Mouse (Mus musculus) kidney, embryonic 14.5 days (tissue): ENCODE measurements around the gene Adh7. TPM values are rescaled to one million over a fixed set of nuclear protein-coding genes. Genes with fewer than 3 reads are reported as not detected.

Source experiments
- ATAC-seq: fragments of 200-750 bp; cut with Nextera tagmentation; 2 replicates; pipeline ENCODE4 v1.8.0; 2017; ENCODE audit warnings: moderate number of reproducible peaks, mild to moderate bottlenecking, moderate TSS enrichment, moderate library complexity; ENCODE audit not compliant: low FRiP score, low TSS enrichment
- H3K27ac ChIP-seq: fragments of 300-500 bp; sonication (generic); 2 replicates; pipeline ENCODE4 v1.5.1; 2014; ENCODE audit warnings: low read depth, mild to moderate bottlenecking, low read length, moderate library complexity, mixed read lengths
- H3K27me3 ChIP-seq: fragments of 300-500 bp; sonication (generic); 2 replicates; pipeline ENCODE4 v1.6.1; 2014; ENCODE audit warnings: mild to moderate bottlenecking, low read length; ENCODE audit not compliant: control insufficient read depth, insufficient read depth
- H3K36me3 ChIP-seq: fragments of 300-500 bp; sonication (generic); 2 replicates; pipeline ENCODE4 v1.6.1; 2014; ENCODE audit warnings: low read length, mixed read lengths; ENCODE audit not compliant: control insufficient read depth, insufficient read depth
- H3K4me1 ChIP-seq: fragments of 300-500 bp; sonication (generic); 2 replicates; pipeline ENCODE4 v1.6.1; 2014; ENCODE audit warnings: low read length, mixed read lengths; ENCODE audit not compliant: control insufficient read depth, insufficient read depth
- H3K4me2 ChIP-seq: fragments of 300-500 bp; sonication (generic); replicated peaks from 2 replicates; pipeline ENCODE4 v1.6.1; 2014; ENCODE audit warnings: low read depth, mild to moderate bottlenecking, low read length
- H3K4me3 ChIP-seq: fragments of 300-500 bp; sonication (generic); 2 replicates; pipeline ENCODE4 v1.5.1; 2014; ENCODE audit warnings: mild to moderate bottlenecking, low read length
- H3K9ac ChIP-seq: fragments of 300-500 bp; sonication (generic); 2 replicates; pipeline ENCODE4 v1.6.1; 2014; ENCODE audit warnings: low read depth, mild to moderate bottlenecking, low read length, moderate library complexity
- H3K9me3 ChIP-seq: fragments of 300-500 bp; sonication (generic); 2 replicates; pipeline ENCODE4 v1.6.1; 2016; ENCODE audit warnings: low read length; ENCODE audit not compliant: control insufficient read depth
- WGBS: fragments of 180-500 bp; shearing (Covaris S2); extraction: QIAGEN DNeasy Blood & Tissue Kit; methylation state at CpG from one replicate; pipeline ENCODE4 v1.1.7; 2014; 5-methylcytosine and 5-hydroxymethylcytosine counted together
- polyA plus RNA-seq: library from polyadenylated mRNA; unstranded; fragments of >200 nt; fragmentation: Nextera tagmentation; extraction: Ambion mirVana; gene quantifications from 2 replicates; pipeline ENCODE4 v1.2.1, GENCODE M21; 2014

Gene Adh7
- polyA plus RNA-seq, 1 experiment from 2014 or later = 0.46 TPM

- Histone ChIP-seq H3K27me3 (no peaks in the 10 kb centered on the region), H3K27ac (no peak overlapping the region), H3K4me2 (no peak overlapping the region), H3K9ac (no peak overlapping the region), H3K36me3 (no peaks in the 10 kb centered on the region), H3K9me3 (no peaks in the 10 kb centered on the region), H3K4me3 (no peak overlapping the region), H3K4me1 (peaks cover 16% of the 10 kb centered on the region; the same call in 1 of the 2 replicates)
- peak; percentile 88 for ATAC-seq
- WGBS = 7% methylated on average over 1 of the region's 1 CpGs
These were observed 52.9 kb downstream of the Adh7 start for GRCm38 (mm10) chr3:138270507-138270906.

- H3K4me2 ChIP-seq = no peak overlapping the region
- no peak for ATAC-seq
- H3K4me3 ChIP-seq = no peak overlapping the region
- H3K9ac ChIP-seq = no peak overlapping the region
- H3K36me3 ChIP-seq = no peaks in the 10 kb centered on the region
- no peak overlapping the region for H3K27ac ChIP-seq
- H3K4me1 ChIP-seq = peaks cover 16% of the 10 kb centered on the region; the same call in 1 of the 2 replicates
- no peaks in the 10 kb centered on the region for H3K27me3 ChIP-seq
- no peaks in the 10 kb centered on the region for H3K9me3 ChIP-seq
- WGBS = 34% methylated on average over 2 of the region's 2 CpGs
These were observed 53.7 kb downstream of the Adh7 start for GRCm38 (mm10) chr3:138271297-138271696.

GRCm38 (mm10) chr3:138273080-138273479 lies 55.5 kb downstream of the Adh7 start:
- no peaks in the 10 kb centered on the region for H3K36me3 ChIP-seq
- H3K4me1 ChIP-seq = peaks cover 24% of the 10 kb centered on the region
- H3K9ac ChIP-seq = no peak overlapping the region

GRCm38 (mm10) chr3:138275100-138275499 lies 57.5 kb downstream of the Adh7 start:
- H3K9me3 ChIP-seq = no peaks in the 10 kb centered on the region
- WGBS = 53% methylated on average over 3 of the region's 3 CpGs
- no peaks in the 10 kb centered on the region for H3K36me3 ChIP-seq

More at GRCm38 (mm10) chr3:138273080-138273479, 55.5 kb downstream of the Adh7 start:
- WGBS = 78% methylated on average over 7 of the region's 7 CpGs
- H3K27ac ChIP-seq = no peak overlapping the region
- no peaks in the 10 kb centered on the region for H3K27me3 ChIP-seq
- no peak overlapping the region for H3K4me3 ChIP-seq
- no peaks in the 10 kb centered on the region for H3K9me3 ChIP-seq
- no peak overlapping the region for H3K4me2 ChIP-seq
- no peak for ATAC-seq

GRCm38 (mm10) chr3:138282556-138282955 lies 65.0 kb downstream of the Adh7 start:
- Histone ChIP-seq H3K27me3 (no peaks in the 10 kb centered on the region), H3K4me1 (peaks cover 3% of the 10 kb centered on the region; the same call in 1 of the 2 replicates), H3K4me2 (no peak overlapping the region), H3K9ac (no peak overlapping the region), H3K27ac (no peak overlapping the region), H3K4me3 (no peak overlapping the region), H3K9me3 (no peaks in the 10 kb centered on the region), H3K36me3 (no peaks in the 10 kb centered on the region)
- WGBS = 94% methylated on average over 9 of the region's 9 CpGs
- ATAC-seq = no peak

More at GRCm38 (mm10) chr3:138275100-138275499, 57.5 kb downstream of the Adh7 start:
- no peak overlapping the region for H3K9ac ChIP-seq
- peaks cover 24% of the 10 kb centered on the region for H3K4me1 ChIP-seq
- H3K4me2 ChIP-seq = no peak overlapping the region
- no peak for ATAC-seq
- no peaks in the 10 kb centered on the region for H3K27me3 ChIP-seq
- no peak overlapping the region for H3K27ac ChIP-seq
- H3K4me3 ChIP-seq = no peak overlapping the region

Other genes starting within 250 kb of the Adh7 start
- 7.2 and 11.4 TPM in 2 replicates for gene Dapp1, start 236.2 kb upstream of the Adh7 start, polyA plus RNA-seq
- gene 1110002E22Rik, start 152.7 kb upstream of the Adh7 start, polyA plus RNA-seq = 0.38 and 0.39 TPM in 2 replicates
- gene Gm5105, start 150.4 kb upstream of the Adh7 start, polyA plus RNA-seq = 0.22 and 0.24 TPM in 2 replicates
- 15.7 and 15.8 TPM in 2 replicates for gene Trmt10a, start 74.3 kb upstream of the Adh7 start, polyA plus RNA-seq
- 7.5 and 7.6 TPM in 2 replicates for gene Mttp, start 72.8 kb upstream of the Adh7 start, polyA plus RNA-seq
- gene 4930579F01Rik, start 23.9 kb upstream of the Adh7 start, polyA plus RNA-seq = 0.11 and 0.12 TPM in 2 replicates
- 18.6 and 20.4 TPM in 2 replicates for gene Adh1, start 43.2 kb downstream of the Adh7 start, polyA plus RNA-seq
- gene Adh6a, start 95.5 kb downstream of the Adh7 start, polyA plus RNA-seq = not detected in 2 replicates
- gene Adh6b, start 124.0 kb downstream of the Adh7 start, polyA plus RNA-seq = 0.14 and 0.46 TPM in 2 replicates
- not detected in 2 replicates for gene Adh4, start 197.7 kb downstream of the Adh7 start, polyA plus RNA-seq
- gene Adh5, start 225.3 kb downstream of the Adh7 start, polyA plus RNA-seq = 256 and 266 TPM in 2 replicates